Mouse (Mus musculus) gastrocnemius, postnatal 25 days (tissue): ENCODE measurements around the gene Cd79a. TPM values are rescaled to one million over a fixed set of nuclear protein-coding genes. Genes with fewer than 3 reads are reported as not detected.

Source experiments
- DNase-seq: peaks from one replicate; pipeline ENCODE4 v3.0.0; 2022
- total RNA-seq, 2 experiments: library from RNA; stranded (reverse); gene quantifications; 1 replicate in 1 of 2; 2 replicates in 1 of 2; pipeline ENCODE4 v1.2.3; 2021

Gene Cd79a
- total RNA-seq, 2 experiments from 2014 or later = 0.24 TPM; not detected in 1

- DNase-seq = no peak
Observed at GRCm38 (mm10) chr7:24918763-24919323, 21.7 kb downstream of the Cd79a start.

GRCm38 (mm10) chr7:24919728-24920127 is 22.5 kb downstream of the Cd79a start:
- peak; percentile 85 for DNase-seq

- DNase-seq = no peak
Observed at GRCm38 (mm10) chr7:24930475-24930874, 33.3 kb downstream of the Cd79a start.

GRCm38 (mm10) chr7:24931651-24932050 is 34.5 kb downstream of the Cd79a start:
- no peak for DNase-seq

- no peak for DNase-seq
Observed at GRCm38 (mm10) chr7:24943641-24944040, 46.5 kb downstream of the Cd79a start.

GRCm38 (mm10) chr7:24944257-24944950 is 47.2 kb downstream of the Cd79a start, which contains the start of gene Gm4881:
TSS of gene Gm4881 (minus strand) at chr7:24944494.
- DNase-seq = no peak

- no peak for DNase-seq
Observed at GRCm38 (mm10) chr7:24947316-24948048, 50.3 kb downstream of the Cd79a start.

- no peak for DNase-seq
Observed at GRCm38 (mm10) chr7:24948774-24949173, 51.6 kb downstream of the Cd79a start.

- DNase-seq = no peak
Observed at GRCm38 (mm10) chr7:24949958-24950623, 52.9 kb downstream of the Cd79a start.

Other genes starting within 250 kb of the Cd79a start
- not detected for gene Tex101, start 220.7 kb upstream of the Cd79a start, total RNA-seq
- not detected for gene BC049730, start 188.1 kb upstream of the Cd79a start, total RNA-seq
- gene Gm4763, start 170.5 kb upstream of the Cd79a start, total RNA-seq = not detected
- gene Cd177, start 137.1 kb upstream of the Cd79a start, total RNA-seq = not detected
- not detected for gene Ceacam10, start 120.2 kb upstream of the Cd79a start, total RNA-seq
- gene Gm9844, start 35.2 kb upstream of the Cd79a start, total RNA-seq = not detected
- not detected for gene Lypd4, start 27.4 kb upstream of the Cd79a start, total RNA-seq
- not detected for gene Dmrtc2, start 27.3 kb upstream of the Cd79a start, total RNA-seq
- 100 to 1,000 TPM; 300 to 345 TPM for gene Rps19, start 13.0 kb upstream of the Cd79a start, total RNA-seq
- 10 to 100 TPM; 30.9 to 34.2 TPM for gene Arhgef1, start 5.5 kb downstream of the Cd79a start, total RNA-seq
- not detected for gene Gm4881, start 47.1 kb downstream of the Cd79a start, total RNA-seq
- gene Rabac1, start 75.4 kb downstream of the Cd79a start, total RNA-seq = 100 to 1,000 TPM; 191 to 193 TPM
- gene Atp1a3, start 108.6 kb downstream of the Cd79a start, total RNA-seq = under 1 TPM in 1 of 2 experiments, not detected in 1; 0.46 TPM
- 1 to 10 TPM; 2.3 to 2.7 TPM for gene Grik5, start 175.0 kb downstream of the Cd79a start, total RNA-seq
- gene Zfp574, start 175.2 kb downstream of the Cd79a start, total RNA-seq = 1 to 10 TPM; 6.1 to 6.3 TPM